Mouse (Mus musculus): ENCODE results near the gene Jmy. TPM values are rescaled to one million over a fixed set of nuclear protein-coding genes. Genes with fewer than 3 reads are reported as not detected.

Gene Jmy
- polyA plus RNA-seq, 1 experiment: 4.1 TPM

DNA sequence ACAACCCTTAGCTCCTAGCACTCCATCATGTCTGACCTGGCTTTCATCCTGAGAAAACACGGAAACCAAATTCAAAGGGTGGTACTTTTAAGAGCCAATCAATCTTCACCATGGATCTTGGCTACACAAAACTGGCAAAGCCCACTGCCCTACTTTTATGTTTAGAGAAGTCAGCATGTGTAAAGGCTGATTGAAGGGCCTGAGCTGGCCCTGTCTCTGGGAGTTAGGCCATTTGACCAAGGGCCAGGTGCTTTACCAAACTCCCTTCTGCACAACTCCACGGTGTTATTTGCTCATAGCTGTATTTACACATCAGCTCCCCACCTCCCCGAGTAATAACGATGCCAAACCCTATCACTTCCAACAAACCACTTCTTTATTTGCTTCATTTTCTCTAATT, 39.7 kb upstream of the Jmy start:
- no peak for TF ChIP-seq USF1 (IDR thresholded peaks at IDR 0.05; ENCODE audit: low read depth)
- TF ChIP-seq MYOG (IDR thresholded peaks at IDR 0.05; ENCODE audit: control insufficient read depth in 1 of 3, insufficient read depth in 1 of 3, insufficient read length in 2 of 3, low read depth in 2 of 3): no peak
- no peak for TF ChIP-seq TCF12 (IDR thresholded peaks at IDR 0.05; ENCODE audit: insufficient read depth, poor library complexity, severe bottlenecking)
- TF ChIP-seq MAX (IDR thresholded peaks at IDR 0.05; ENCODE audit: low read depth): no peak
- no peak for TF ChIP-seq POLR2AphosphoS2 (IDR thresholded peaks at IDR 0.05; ENCODE audit: insufficient read length, low read depth)
- TF ChIP-seq TCF3 (IDR thresholded peaks at IDR 0.05; ENCODE audit: insufficient read length, low read depth): no peak
- no peak for TF ChIP-seq MYOD1 (IDR thresholded peaks at IDR 0.05; ENCODE audit: control insufficient read depth in 1 of 3, insufficient read length in 2 of 3, low read depth in 2 of 3)
- no peak for TF ChIP-seq POLR2A (IDR thresholded peaks at IDR 0.05; ENCODE audit: insufficient read length, low read depth)
- H3K4me3 ChIP-seq: no peak overlapping the region
- H3K36me3 ChIP-seq (ENCODE audit: control insufficient read depth, insufficient read depth): no peaks in the 10 kb centered on the region
- no peak overlapping the region for H3ac ChIP-seq (ENCODE audit: control insufficient read depth, insufficient read length)
- no peaks in the 10 kb centered on the region for H3K79me2 ChIP-seq (ENCODE audit: control insufficient read depth, insufficient read depth)
- no peaks in the 10 kb centered on the region for H3K27me3 ChIP-seq (ENCODE audit: control insufficient read depth, insufficient read depth, insufficient read length)
- H3K4me2 ChIP-seq (ENCODE audit: low read depth): no peak overlapping the region

DNA sequence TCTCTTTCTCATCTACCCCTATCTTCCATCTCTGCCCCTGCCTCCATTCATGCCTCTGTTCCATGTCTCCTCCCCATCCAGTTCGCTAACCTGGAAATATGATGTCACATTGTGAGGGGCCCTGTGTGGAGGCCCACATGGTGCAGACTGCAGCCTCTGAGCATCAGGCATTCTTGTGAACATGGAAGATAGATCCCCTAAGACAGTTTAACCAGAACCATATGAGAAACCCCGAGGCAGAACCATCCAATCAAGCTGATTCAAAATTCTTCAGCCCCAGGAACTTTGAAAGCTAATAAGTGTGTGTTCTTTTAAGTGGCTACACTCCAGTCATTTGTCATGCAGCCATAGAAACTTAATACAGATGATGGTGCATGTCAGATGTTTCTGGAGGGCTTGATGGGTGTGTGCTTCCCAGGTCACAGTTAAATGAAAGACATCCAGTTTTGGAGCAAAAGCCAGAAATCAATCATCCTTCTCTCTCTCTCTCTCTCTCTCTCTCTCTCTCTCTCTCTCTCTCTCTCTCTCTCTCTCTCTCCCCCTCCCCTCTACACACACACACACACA, 19.2 kb upstream of the Jmy start:
- Histone ChIP-seq H3ac (ENCODE audit: control insufficient read depth, insufficient read length) (no peak overlapping the region), H3K36me3 (ENCODE audit: control insufficient read depth, insufficient read depth) (no peaks in the 10 kb centered on the region), H3K4me3 (no peak overlapping the region), H3K27me3 (ENCODE audit: control insufficient read depth, insufficient read depth, insufficient read length) (peaks cover 5% of the 10 kb centered on the region), H3K79me2 (ENCODE audit: control insufficient read depth, insufficient read depth) (no peaks in the 10 kb centered on the region), H3K4me2 (ENCODE audit: low read depth) (no peak overlapping the region)
- TF ChIP-seq CEBPB (IDR thresholded peaks at IDR 0.05; ENCODE audit: insufficient read depth, poor library complexity, severe bottlenecking): no peak
- no peak for TF ChIP-seq SRF (IDR thresholded peaks at IDR 0.05; ENCODE audit: control insufficient read depth, insufficient read length, low read depth)
- no peak for TF ChIP-seq E2F4 (IDR thresholded peaks at IDR 0.05; ENCODE audit: insufficient read depth)
- TF ChIP-seq REST (IDR thresholded peaks at IDR 0.05; ENCODE audit: insufficient read depth, insufficient read length): no peak
- no peak for TF ChIP-seq TCF12 (IDR thresholded peaks at IDR 0.05; ENCODE audit: insufficient read depth, poor library complexity, severe bottlenecking)
- no peak for TF ChIP-seq MAX (IDR thresholded peaks at IDR 0.05; ENCODE audit: low read depth)
- TF ChIP-seq USF1 (IDR thresholded peaks at IDR 0.05; ENCODE audit: low read depth): no peak
- no peak for TF ChIP-seq POLR2A (IDR thresholded peaks at IDR 0.05; ENCODE audit: insufficient read length, low read depth)
- no peak for TF ChIP-seq MYOG (IDR thresholded peaks at IDR 0.05; ENCODE audit: control insufficient read depth in 1 of 3, insufficient read depth in 1 of 3, insufficient read length in 2 of 3, low read depth in 2 of 3)
- no peak for TF ChIP-seq POLR2AphosphoS2 (IDR thresholded peaks at IDR 0.05; ENCODE audit: insufficient read length, low read depth)
- TF ChIP-seq TCF3 (IDR thresholded peaks at IDR 0.05; ENCODE audit: insufficient read length, low read depth): no peak
- no peak for TF ChIP-seq MYOD1 (IDR thresholded peaks at IDR 0.05; ENCODE audit: control insufficient read depth in 1 of 3, insufficient read length in 2 of 3, low read depth in 2 of 3)

DNA sequence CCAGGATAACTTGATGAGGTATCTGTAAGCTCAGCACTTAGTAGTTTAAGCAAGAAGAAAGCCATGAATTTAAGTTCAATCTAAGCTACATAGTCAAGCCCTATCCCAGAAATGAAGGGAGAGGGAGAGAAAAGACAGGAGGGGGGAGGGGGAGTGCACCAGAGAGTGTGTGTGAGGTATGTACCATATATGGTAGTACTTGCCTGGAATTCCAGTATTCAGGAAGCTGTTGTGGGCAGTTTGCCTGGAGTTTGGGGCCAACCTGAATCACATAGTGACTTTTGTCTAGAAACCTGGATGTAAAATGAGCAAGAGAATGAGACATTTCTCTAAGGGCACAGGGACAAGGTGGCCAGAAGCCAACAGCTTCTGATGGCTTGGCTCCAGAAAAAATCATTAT, 17.6 kb upstream of the Jmy start:
- Histone ChIP-seq H3ac (ENCODE audit: control insufficient read depth, insufficient read length) (no peak overlapping the region), H3K27me3 (ENCODE audit: control insufficient read depth, insufficient read depth, insufficient read length) (peaks cover 5% of the 10 kb centered on the region), H3K79me2 (ENCODE audit: control insufficient read depth, insufficient read depth) (no peaks in the 10 kb centered on the region), H3K36me3 (ENCODE audit: control insufficient read depth, insufficient read depth) (no peaks in the 10 kb centered on the region), H3K4me2 (ENCODE audit: low read depth) (no peak overlapping the region), H3K4me3 (no peak overlapping the region)
- TF ChIP-seq TCF12 (IDR thresholded peaks at IDR 0.05; ENCODE audit: insufficient read depth, poor library complexity, severe bottlenecking): no peak
- no peak for TF ChIP-seq USF1 (IDR thresholded peaks at IDR 0.05; ENCODE audit: low read depth)
- no peak for TF ChIP-seq MYOG (IDR thresholded peaks at IDR 0.05; ENCODE audit: control insufficient read depth in 1 of 3, insufficient read depth in 1 of 3, insufficient read length in 2 of 3, low read depth in 2 of 3)
- no peak for TF ChIP-seq POLR2AphosphoS2 (IDR thresholded peaks at IDR 0.05; ENCODE audit: insufficient read length, low read depth)
- no peak for TF ChIP-seq SRF (IDR thresholded peaks at IDR 0.05; ENCODE audit: control insufficient read depth, insufficient read length, low read depth)
- TF ChIP-seq MYOD1 (IDR thresholded peaks at IDR 0.05; ENCODE audit: control insufficient read depth in 1 of 3, insufficient read length in 2 of 3, low read depth in 2 of 3): no peak
- no peak for TF ChIP-seq E2F4 (IDR thresholded peaks at IDR 0.05; ENCODE audit: insufficient read depth)
- TF ChIP-seq MAX (IDR thresholded peaks at IDR 0.05; ENCODE audit: low read depth): no peak
- no peak for TF ChIP-seq CEBPB (IDR thresholded peaks at IDR 0.05; ENCODE audit: insufficient read depth, poor library complexity, severe bottlenecking)
- TF ChIP-seq REST (IDR thresholded peaks at IDR 0.05; ENCODE audit: insufficient read depth, insufficient read length): no peak
- no peak for TF ChIP-seq TCF3 (IDR thresholded peaks at IDR 0.05; ENCODE audit: insufficient read length, low read depth)
- no peak for TF ChIP-seq POLR2A (IDR thresholded peaks at IDR 0.05; ENCODE audit: insufficient read length, low read depth)

- TF ChIP-seq MAX (IDR thresholded peaks at IDR 0.05; ENCODE audit: low read depth): no peak
- TF ChIP-seq TCF12 (IDR thresholded peaks at IDR 0.05; ENCODE audit: insufficient read depth, poor library complexity, severe bottlenecking): no peak
- no peak for TF ChIP-seq E2F4 (IDR thresholded peaks at IDR 0.05; ENCODE audit: insufficient read depth)
- Histone ChIP-seq H3K27me3 (ENCODE audit: control insufficient read depth, insufficient read depth, insufficient read length) (peaks cover 12% of the 10 kb centered on the region), H3K36me3 (ENCODE audit: control insufficient read depth, insufficient read depth) (no peaks in the 10 kb centered on the region), H3K4me3 (no peak overlapping the region), H3ac (ENCODE audit: control insufficient read depth, insufficient read length) (no peak overlapping the region), H3K4me2 (ENCODE audit: low read depth) (no peak overlapping the region), H3K79me2 (ENCODE audit: control insufficient read depth, insufficient read depth) (no peaks in the 10 kb centered on the region)
Observed at GRCm38 (mm10) chr13:93514000-93514795, 14.6 kb upstream of the Jmy start.
